Mouse (Mus musculus): Measurements from ENCODE around the gene Mrpl21. TPM values are rescaled to one million over a fixed set of nuclear protein-coding genes. Genes with fewer than 3 reads are reported as not detected.
A peak's percentile ranks its signal among the peaks of the same experiment; 100 is the strongest.

The Mrpl21 gene
- polyA plus RNA-seq, 1 experiment from 2014 or later: 110 TPM

GRCm38 (mm10) chr19:3326479-3327047 lies 43.9 kb downstream of the Mrpl21 start:
- 74% methylated on average over 12 of the region's 12 CpGs for WGBS
- Histone ChIP-seq H3K27me3 (ENCODE audit: control insufficient read depth, insufficient read depth, low read depth, low read length) (no peaks in the 10 kb centered on the region), H3K4me3 (ENCODE audit: low read length) (no peak overlapping the region), H3K9me3 (ENCODE audit: control insufficient read depth, low read length) (no peaks in the 10 kb centered on the region), H3K4me2 (ENCODE audit: low read depth, low read length) (peak overlapping the region; percentile 99), H3K9ac (ENCODE audit: low read length) (no peak overlapping the region), H3K4me1 (replicated peaks; ENCODE audit: control insufficient read depth, insufficient read depth, low read length) (peaks cover 27% of the 10 kb centered on the region), H3K36me3 (ENCODE audit: control insufficient read depth, insufficient read depth, low read length) (no peaks in the 10 kb centered on the region), H3K27ac (ENCODE audit: low read length) (no peak overlapping the region; the same call in 1 of the 2 replicates)
- no peak for ATAC-seq (ENCODE audit: low read depth)

GRCm38 (mm10) chr19:3333247-3333646 lies 50.5 kb downstream of the Mrpl21 start:
- no peak overlapping the region for H3K4me2 ChIP-seq (ENCODE audit: low read depth, low read length)
- H3K9ac ChIP-seq (ENCODE audit: low read length): no peak overlapping the region
- WGBS: 63% methylated on average over 6 of the region's 6 CpGs
- H3K27me3 ChIP-seq (ENCODE audit: control insufficient read depth, insufficient read depth, low read depth, low read length): no peaks in the 10 kb centered on the region
- no peaks in the 10 kb centered on the region for H3K36me3 ChIP-seq (ENCODE audit: control insufficient read depth, insufficient read depth, low read length)
- H3K4me1 ChIP-seq (replicated peaks; ENCODE audit: control insufficient read depth, insufficient read depth, low read length): no peaks in the 10 kb centered on the region; the same call in 1 of the 2 replicates
- no peak for ATAC-seq (ENCODE audit: low read depth)
- no peaks in the 10 kb centered on the region for H3K9me3 ChIP-seq (ENCODE audit: control insufficient read depth, low read length)
- H3K27ac ChIP-seq (ENCODE audit: low read length): no peak overlapping the region
- no peak overlapping the region for H3K4me3 ChIP-seq (ENCODE audit: low read length)

- Histone ChIP-seq H3K9ac (ENCODE audit: low read length) (no peak overlapping the region), H3K27me3 (ENCODE audit: control insufficient read depth, insufficient read depth, low read depth, low read length) (no peaks in the 10 kb centered on the region), H3K36me3 (ENCODE audit: control insufficient read depth, insufficient read depth, low read length) (no peaks in the 10 kb centered on the region), H3K4me3 (ENCODE audit: low read length) (no peak overlapping the region), H3K9me3 (ENCODE audit: control insufficient read depth, low read length) (no peaks in the 10 kb centered on the region), H3K4me1 (replicated peaks; ENCODE audit: control insufficient read depth, insufficient read depth, low read length) (no peaks in the 10 kb centered on the region; the same call in 1 of the 2 replicates), H3K27ac (ENCODE audit: low read length) (no peak overlapping the region), H3K4me2 (ENCODE audit: low read depth, low read length) (no peak overlapping the region)
- ATAC-seq (ENCODE audit: low read depth): no peak
- WGBS: 75% methylated on average over 17 of the region's 17 CpGs
Measured at GRCm38 (mm10) chr19:3333694-3334515, 51.2 kb downstream of the Mrpl21 start.

GRCm38 (mm10) chr19:3334550-3334949 lies 51.8 kb downstream of the Mrpl21 start:
- Histone ChIP-seq H3K4me3 (ENCODE audit: low read length) (no peak overlapping the region), H3K9ac (ENCODE audit: low read length) (no peak overlapping the region), H3K4me1 (replicated peaks; ENCODE audit: control insufficient read depth, insufficient read depth, low read length) (no peaks in the 10 kb centered on the region; the same call in 1 of the 2 replicates), H3K27me3 (ENCODE audit: control insufficient read depth, insufficient read depth, low read depth, low read length) (no peaks in the 10 kb centered on the region), H3K9me3 (ENCODE audit: control insufficient read depth, low read length) (no peaks in the 10 kb centered on the region), H3K27ac (ENCODE audit: low read length) (no peak overlapping the region), H3K36me3 (ENCODE audit: control insufficient read depth, insufficient read depth, low read length) (no peaks in the 10 kb centered on the region), H3K4me2 (ENCODE audit: low read depth, low read length) (no peak overlapping the region)
- no peak for ATAC-seq (ENCODE audit: low read depth)
- 73% methylated on average over 4 of the region's 4 CpGs for WGBS

- Histone ChIP-seq H3K36me3 (ENCODE audit: control insufficient read depth, insufficient read depth, low read length) (no peaks in the 10 kb centered on the region), H3K9ac (ENCODE audit: low read length) (no peak overlapping the region), H3K4me1 (replicated peaks; ENCODE audit: control insufficient read depth, insufficient read depth, low read length) (no peaks in the 10 kb centered on the region), H3K27ac (ENCODE audit: low read length) (no peak overlapping the region), H3K4me3 (ENCODE audit: low read length) (no peak overlapping the region), H3K27me3 (ENCODE audit: control insufficient read depth, insufficient read depth, low read depth, low read length) (no peaks in the 10 kb centered on the region), H3K9me3 (ENCODE audit: control insufficient read depth, low read length) (no peaks in the 10 kb centered on the region), H3K4me2 (ENCODE audit: low read depth, low read length) (no peak overlapping the region)
- no peak for ATAC-seq (ENCODE audit: low read depth)
- WGBS: 66% methylated on average over 1 of the region's 1 CpGs
Measured at GRCm38 (mm10) chr19:3335917-3336316, 53.2 kb downstream of the Mrpl21 start.

- H3K4me1 ChIP-seq (replicated peaks; ENCODE audit: control insufficient read depth, insufficient read depth, low read length): no peaks in the 10 kb centered on the region
- no peaks in the 10 kb centered on the region for H3K9me3 ChIP-seq (ENCODE audit: control insufficient read depth, low read length)
- 56% methylated on average over 8 of the region's 8 CpGs for WGBS
- ATAC-seq (ENCODE audit: low read depth): no peak
- no peaks in the 10 kb centered on the region for H3K27me3 ChIP-seq (ENCODE audit: control insufficient read depth, insufficient read depth, low read depth, low read length)
- H3K36me3 ChIP-seq (ENCODE audit: control insufficient read depth, insufficient read depth, low read length): no peaks in the 10 kb centered on the region
- no peak overlapping the region for H3K9ac ChIP-seq (ENCODE audit: low read length)
- no peak overlapping the region for H3K4me2 ChIP-seq (ENCODE audit: low read depth, low read length)
- H3K27ac ChIP-seq (ENCODE audit: low read length): no peak overlapping the region
- H3K4me3 ChIP-seq (ENCODE audit: low read length): no peak overlapping the region
Measured at GRCm38 (mm10) chr19:3336485-3337255, 54.0 kb downstream of the Mrpl21 start.

GRCm38 (mm10) chr19:3339187-3339586 lies 56.5 kb downstream of the Mrpl21 start:
- Histone ChIP-seq H3K4me2 (ENCODE audit: low read depth, low read length) (no peak overlapping the region), H3K9ac (ENCODE audit: low read length) (no peak overlapping the region), H3K36me3 (ENCODE audit: control insufficient read depth, insufficient read depth, low read length) (no peaks in the 10 kb centered on the region), H3K4me1 (replicated peaks; ENCODE audit: control insufficient read depth, insufficient read depth, low read length) (no peaks in the 10 kb centered on the region), H3K4me3 (ENCODE audit: low read length) (no peak overlapping the region), H3K27me3 (ENCODE audit: control insufficient read depth, insufficient read depth, low read depth, low read length) (no peaks in the 10 kb centered on the region), H3K9me3 (ENCODE audit: control insufficient read depth, low read length) (no peaks in the 10 kb centered on the region), H3K27ac (ENCODE audit: low read length) (no peak overlapping the region)
- ATAC-seq (ENCODE audit: low read depth): no peak
- 76% methylated on average over 8 of the region's 8 CpGs for WGBS

- Histone ChIP-seq H3K27me3 (ENCODE audit: control insufficient read depth, insufficient read depth, low read depth, low read length) (no peaks in the 10 kb centered on the region), H3K9ac (ENCODE audit: low read length) (no peak overlapping the region), H3K4me3 (ENCODE audit: low read length) (no peak overlapping the region), H3K9me3 (ENCODE audit: control insufficient read depth, low read length) (no peaks in the 10 kb centered on the region), H3K4me1 (replicated peaks; ENCODE audit: control insufficient read depth, insufficient read depth, low read length) (no peaks in the 10 kb centered on the region), H3K36me3 (ENCODE audit: control insufficient read depth, insufficient read depth, low read length) (no peaks in the 10 kb centered on the region), H3K4me2 (ENCODE audit: low read depth, low read length) (no peak overlapping the region), H3K27ac (ENCODE audit: low read length) (no peak overlapping the region)
- WGBS: 64% methylated on average over 3 of the region's 3 CpGs
- no peak for ATAC-seq (ENCODE audit: low read depth)
Measured at GRCm38 (mm10) chr19:3341021-3341420, 58.3 kb downstream of the Mrpl21 start.
